Mouse (Mus musculus) mesoderm, embryonic 11.5 days (tissue): ENCODE data around the gene Pitpnm1.
"Not testable (repeated sequence)": the region's sequence is repeated elsewhere in the genome, so short reads cannot be mapped to it uniquely, and the experiment has no call there.

ENCODE experiments used
- DNase-seq: peaks from one replicate; pipeline ENCODE4 v3.0.0-alpha.2; 2012; ENCODE audit warnings: low read depth, low spot score

Pitpnm1 gene

DNA sequence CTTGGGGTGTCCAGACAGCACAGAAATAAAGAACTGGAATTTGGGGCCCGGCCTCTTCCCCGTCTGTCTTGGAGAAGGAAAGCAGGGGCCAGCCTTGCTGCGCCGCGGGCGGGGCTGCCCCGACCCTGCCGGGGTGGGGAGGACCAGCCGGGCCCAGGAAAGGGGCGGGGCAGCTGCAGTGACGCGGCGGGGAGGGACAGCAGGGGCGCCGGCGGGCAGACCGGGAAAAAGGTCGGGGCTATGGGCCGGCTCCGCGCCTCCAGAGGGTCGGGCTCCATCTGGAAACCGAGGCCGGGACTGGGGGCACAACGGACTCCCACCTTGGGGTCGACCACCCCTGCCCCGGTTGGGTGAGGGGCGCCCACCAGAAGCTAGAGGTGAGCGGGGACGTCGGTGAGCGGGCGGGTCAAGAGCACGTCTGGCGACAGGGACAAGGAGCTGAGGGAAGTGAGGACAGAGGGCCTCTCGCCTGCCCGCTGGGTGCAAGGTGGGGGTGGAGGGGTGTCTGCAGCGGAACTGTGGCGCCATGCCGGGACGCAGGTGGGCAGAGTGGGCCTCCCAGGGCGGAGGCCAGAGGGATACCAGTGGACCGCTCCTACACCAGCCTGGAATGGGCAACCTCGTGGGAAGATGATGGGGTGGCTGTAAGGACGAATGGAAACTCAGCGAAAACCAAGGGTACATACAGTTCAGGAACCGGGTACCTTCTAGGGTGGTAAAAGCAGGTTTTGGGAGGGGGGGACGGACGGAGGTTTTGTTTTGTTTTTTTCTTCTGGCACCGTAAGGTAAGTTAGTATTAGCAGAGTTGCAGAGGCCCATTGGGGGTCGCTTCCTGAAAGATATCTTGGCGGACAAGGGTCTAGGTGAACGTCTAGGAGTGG lies at the start of gene Pitpnm1:
Gene Pitpnm1 (plus strand): TSS at position 162 of the 881 bp plus-strand sequence.
- peak; percentile 30 for DNase-seq

- DNase-seq, result no peak
Measured at GRCm38 (mm10) chr19:4051016-4051415, 48.8 kb upstream of the Pitpnm1 start.

DNA sequence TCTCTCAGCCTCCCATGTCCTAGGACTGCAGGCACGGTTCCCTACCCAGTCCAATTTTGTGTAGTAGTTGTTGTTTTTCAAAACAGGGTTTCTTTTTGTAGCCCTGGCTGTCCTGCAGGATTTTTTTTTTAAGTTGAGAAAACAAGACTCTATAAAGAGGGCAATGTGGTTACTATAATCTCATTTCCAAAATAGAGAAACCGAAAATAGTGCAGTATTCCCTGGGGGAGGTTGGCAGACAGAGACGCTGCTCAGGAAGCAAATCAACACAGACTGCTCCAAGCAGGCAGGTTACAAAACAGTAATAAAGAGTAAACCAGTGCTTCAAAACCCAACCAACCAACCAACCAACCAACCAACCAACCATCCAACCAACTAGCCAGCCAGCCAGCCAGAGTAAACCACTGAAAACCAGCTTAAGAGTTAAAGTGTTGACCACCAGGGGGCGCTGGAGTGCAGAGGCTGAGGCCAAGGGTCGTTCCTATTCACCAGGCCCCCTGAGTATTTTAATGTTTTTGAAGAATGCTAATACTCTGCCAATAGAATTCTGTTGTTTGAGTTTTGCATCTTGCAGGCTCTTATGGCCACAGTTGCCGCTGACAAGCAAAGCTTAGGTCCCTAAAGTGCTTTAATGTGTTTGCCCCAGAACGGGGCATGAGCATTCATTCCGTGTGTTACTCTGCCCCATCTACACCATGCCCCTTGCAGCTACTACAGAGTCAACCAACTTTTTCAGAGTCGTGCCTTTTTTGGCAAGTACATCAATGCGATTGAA lies 47.9 kb upstream of the Pitpnm1 start:
- DNase-seq, result peak; percentile 73

- DNase-seq, result no peak
Measured at GRCm38 (mm10) chr19:4052516-4053030, 47.2 kb upstream of the Pitpnm1 start.

GRCm38 (mm10) chr19:4054613-4055012 lies 45.2 kb upstream of the Pitpnm1 start:
- no peak for DNase-seq

DNA sequence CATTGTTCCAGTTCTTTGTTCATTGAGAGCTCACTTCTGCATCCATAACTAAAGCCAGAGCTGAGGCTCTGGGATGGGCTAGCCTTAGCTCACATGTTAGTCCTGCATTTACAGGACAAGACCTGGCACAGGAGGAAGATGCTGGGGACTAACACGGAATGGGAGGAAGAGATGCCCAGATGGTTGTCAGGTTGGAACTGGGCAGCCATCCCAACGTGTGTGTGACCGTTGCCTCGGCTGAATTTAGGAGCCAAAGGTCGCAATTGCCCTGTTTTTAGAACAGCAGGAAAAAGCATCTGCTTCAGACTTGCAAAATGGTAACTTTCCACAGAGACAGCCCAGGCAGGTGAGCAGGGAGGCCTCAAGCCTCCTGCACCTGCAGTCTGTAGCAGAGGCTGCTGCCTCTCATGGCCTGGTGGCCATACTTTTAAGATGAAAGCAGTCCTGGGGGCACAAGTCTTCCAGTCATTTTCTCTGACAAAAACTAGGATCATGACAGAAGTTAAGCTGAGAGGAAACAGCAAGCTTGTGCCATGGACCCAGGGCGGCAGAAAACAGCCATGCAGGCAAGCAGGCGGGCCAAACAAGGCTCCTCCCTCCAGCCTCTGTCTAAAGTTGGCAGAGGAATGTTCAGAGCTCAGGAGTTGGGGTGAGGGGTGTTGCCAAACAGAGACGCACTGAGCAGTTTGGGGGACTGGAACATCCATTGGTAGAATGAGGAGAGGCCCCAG lies 44.4 kb upstream of the Pitpnm1 start:
- DNase-seq, result no peak

- no peak for DNase-seq
Measured at GRCm38 (mm10) chr19:4055947-4056693, 43.7 kb upstream of the Pitpnm1 start.

DNA sequence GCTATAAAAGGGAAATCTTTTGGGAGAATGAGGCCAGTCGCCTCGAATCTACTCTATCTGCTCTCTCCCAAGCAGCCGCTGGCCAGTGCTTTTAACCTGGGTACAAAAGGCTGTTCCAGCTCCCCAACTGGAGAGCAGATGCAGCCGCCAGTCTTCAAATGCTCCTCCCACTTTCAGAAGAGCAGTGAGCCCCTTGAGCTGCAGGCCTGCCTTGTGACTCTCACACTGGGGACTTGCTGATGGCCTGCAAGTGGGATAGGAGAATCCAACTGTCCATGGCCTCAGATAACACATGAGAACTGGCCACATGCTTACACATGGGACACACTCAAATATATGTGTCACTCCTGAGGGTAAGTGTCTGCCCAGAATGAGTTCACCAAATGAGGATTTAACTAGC lies 43.1 kb upstream of the Pitpnm1 start:
- no peak for DNase-seq

DNA sequence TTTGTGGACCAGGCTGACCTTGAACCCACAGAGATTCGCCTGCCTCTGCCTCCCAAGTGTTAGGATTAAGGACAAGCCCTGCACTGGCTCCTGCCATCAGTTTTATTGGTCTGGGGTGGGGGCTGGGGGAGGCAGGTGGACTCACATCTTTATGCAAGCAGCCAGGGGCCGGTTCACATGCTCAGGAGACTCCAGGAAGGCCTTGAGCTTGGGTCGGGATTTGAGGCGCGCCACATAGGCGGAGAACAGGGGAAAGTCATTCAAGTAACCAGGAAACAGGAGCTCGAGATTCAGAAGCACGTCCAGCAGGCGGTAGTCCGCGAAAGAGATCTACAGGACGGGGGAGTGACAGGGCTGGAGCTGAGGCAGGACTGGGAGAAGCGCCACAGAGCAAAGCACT lies 42.4 kb upstream of the Pitpnm1 start:
- no peak for DNase-seq

DNA sequence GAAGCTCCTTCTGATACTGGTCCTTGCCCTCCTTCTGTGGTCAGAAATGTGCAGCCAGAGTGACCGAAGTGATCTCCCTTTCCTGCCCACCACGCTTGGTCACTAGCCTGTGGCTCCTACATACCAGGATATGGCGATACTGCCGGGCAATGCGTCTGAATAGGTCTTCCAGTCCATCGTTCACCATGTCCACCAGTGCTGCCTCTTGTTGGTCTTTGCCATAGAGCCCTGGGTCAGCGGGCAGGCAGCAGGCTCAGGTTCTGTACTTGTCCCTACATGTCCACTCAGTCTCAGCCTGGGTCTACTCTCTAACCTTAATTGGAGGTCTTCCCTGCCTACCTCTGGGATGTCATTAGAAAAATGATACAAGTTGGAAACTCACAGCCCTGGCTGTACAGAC lies 41.8 kb upstream of the Pitpnm1 start:
- DNase-seq, result no peak

DNA sequence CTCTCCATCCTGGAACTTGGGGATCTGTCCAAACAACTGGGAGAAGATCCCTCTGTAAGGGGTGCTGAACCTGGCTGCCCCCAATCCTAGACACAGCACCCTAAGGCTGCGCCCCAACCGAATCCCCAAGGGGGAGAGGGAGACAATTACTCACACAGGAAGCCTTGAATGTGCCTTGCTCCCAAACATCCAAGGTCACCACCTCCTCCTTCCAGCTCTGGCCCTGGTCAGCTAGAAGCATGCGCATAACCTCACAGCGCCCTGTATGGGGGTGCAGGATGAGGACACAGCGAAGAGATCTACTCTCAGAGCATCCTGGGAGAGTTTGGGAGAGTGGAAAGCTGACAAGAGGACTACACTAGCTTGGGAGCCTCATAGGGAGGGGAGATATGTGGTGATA lies 41.2 kb upstream of the Pitpnm1 start:
- DNase-seq, result no peak

GRCm38 (mm10) chr19:4059069-4059740 lies 40.6 kb upstream of the Pitpnm1 start, which contains the start of gene Gstp3:
TSS of gene Gstp3 (minus strand) at chr19:4059569.
- DNase-seq, result no peak

DNA sequence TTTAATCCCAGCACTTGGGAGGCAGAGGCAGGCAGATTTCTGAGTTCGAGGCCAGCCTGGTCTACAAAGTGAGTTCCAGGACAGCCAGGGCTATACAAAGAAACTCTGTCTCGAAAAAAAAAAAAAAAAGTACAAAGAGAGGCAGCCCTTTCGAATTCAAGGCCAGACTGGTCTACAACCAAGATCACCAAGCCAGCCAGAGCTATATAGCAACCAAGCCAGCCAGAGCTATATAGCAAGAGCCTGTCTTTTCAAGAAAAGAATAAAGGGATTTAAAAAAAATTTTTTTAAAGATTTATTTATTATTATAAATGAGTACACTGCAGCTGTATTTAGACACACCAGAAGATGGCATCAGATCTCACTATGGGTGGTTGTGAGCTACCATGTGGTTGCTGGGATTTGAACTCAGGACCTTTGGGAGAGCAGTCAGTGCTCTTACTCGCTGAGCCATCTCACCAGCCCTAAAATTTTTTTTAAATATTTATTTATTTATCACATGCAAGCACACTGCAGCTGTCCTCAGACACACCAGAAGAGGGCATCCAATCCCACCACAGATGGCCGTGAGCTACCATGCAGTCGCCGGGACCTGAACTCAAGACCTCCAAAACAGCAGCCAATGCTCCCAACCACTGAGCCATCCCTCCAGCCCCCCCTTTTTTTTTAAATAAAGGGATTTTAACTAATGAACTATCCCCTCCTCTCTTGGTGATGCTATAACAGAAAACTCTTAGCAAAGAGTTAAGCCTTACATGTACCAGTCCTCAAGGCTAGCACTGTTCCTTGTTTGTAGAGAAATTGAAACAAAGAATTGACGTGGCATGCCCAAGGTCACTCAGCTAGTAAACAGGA lies 39.5 kb upstream of the Pitpnm1 start:
- not testable (repeated sequence) for DNase-seq

DNA sequence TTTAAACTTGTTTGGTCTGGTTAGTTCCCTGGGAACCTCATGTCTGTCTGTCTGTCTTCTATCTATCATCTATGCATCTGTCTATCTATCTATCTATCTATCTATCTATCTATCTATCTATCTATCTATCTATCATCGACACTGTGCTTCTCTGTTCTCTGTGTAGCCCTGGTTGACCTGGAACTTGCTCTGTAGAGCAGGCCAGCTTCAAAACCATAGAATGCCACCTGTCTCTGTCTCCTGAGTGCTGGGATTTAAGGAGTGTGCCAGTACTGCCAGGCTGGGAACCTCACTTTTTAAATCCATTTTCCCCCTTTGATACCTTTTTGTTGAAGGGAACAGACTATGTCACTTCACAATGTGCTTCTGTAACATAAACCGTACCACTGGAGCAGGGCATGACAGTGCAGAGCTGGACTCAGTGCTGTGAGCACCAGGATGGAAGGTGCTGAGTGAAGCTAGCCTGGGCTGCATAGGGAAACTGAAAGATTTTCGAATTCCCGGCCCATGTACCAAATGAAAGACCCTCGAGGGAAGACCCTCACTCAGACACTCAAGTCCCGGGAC lies 38.8 kb upstream of the Pitpnm1 start:
- no peak for DNase-seq

- DNase-seq, result not testable (repeated sequence)
Measured at GRCm38 (mm10) chr19:4063357-4063756, 36.4 kb upstream of the Pitpnm1 start.

DNA sequence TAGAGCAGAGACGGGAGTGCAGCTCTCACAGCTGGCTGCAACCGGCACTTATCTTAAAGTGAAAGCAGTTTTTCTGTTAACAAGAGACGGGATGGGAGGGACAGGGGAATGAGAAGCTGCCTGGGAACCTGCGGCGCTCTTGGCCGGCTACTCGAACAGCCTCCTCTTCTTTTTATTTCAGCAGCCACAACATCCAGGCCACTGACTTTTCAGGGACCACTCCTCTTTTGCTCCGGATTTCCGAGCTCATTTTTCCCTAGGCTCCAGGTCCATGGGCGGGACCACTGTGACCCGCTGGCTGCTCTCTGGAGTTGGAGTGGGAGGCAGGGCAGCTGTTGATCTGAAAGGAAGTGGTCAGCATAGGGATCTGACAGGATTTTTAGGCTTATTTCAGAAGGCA lies 35.3 kb upstream of the Pitpnm1 start:
- not testable (repeated sequence) for DNase-seq

DNA sequence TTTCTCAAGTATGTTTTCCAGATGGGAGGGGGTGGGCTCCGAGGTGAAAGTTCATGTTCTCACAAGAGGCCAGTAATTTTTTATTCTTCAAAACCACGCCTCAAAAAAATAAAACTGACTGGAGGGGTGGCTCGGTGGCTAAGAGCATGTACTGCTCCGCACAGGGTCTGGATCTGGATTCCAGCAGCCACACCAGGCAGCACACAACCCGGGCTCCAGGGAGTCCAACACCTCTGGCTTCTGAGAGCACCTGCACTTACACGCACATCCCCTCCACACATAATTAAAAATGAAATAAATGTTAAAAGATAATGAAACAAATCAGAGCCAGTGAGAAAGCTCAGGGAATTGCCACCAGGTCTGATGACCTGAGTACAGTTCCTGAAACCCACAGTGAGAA lies 33.5 kb upstream of the Pitpnm1 start:
- DNase-seq, result no peak

- no peak for DNase-seq
Measured at GRCm38 (mm10) chr19:4066877-4067276, 32.9 kb upstream of the Pitpnm1 start.

- not testable (repeated sequence) for DNase-seq
Measured at GRCm38 (mm10) chr19:4068242-4068641, 31.6 kb upstream of the Pitpnm1 start.
